ENCODE assay signal across 10 mouse cellular contexts in the genomic region with DNA sequence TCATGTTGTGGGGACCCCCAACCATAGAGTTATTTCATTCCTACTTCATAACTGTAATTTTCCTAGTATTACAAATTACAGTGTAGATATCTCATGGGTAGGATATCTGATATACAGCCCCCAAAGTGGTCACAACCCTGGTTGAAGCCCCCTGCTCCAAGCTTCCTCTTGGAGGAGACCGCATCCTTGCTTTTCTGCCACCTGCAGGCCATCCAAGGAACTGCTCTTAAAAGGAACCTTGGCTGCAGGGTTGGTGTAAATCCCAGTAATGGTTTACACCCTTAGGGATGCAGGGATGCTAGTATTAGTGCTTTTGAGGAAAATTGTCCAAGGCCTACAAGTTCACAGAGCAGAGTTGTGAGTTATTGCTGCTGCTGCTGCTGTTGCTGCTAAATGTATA. TPM values are rescaled to one million over a fixed set of nuclear protein-coding genes. Genes with fewer than 3 reads are reported as not detected.
DNase-seq lines count a peak whose midpoint lies in the region; ATAC-seq and TF ChIP-seq lines count a peak whose summit lies in the region.
"Had no signal": no experiment of that assay in that cellular context is flagged by ENCODE, and none has a peak within 500 bp of the region (broad histone marks: within the 10 kb centered on the region; RNA-seq: fewer than 3 reads in every experiment).

No protein-coding gene starts in this region.

- DNase-seq in cerebellum, adult 18-20 months: peak; percentile 63 to 73
- no peak for DNase-seq in cerebellum, adult 9-11 months
- no peak for DNase-seq in liver, adult 2 months (ENCODE audit: extremely low read depth, low read depth, low spot score)
- DNase-seq in liver, embryonic 11.5 days (ENCODE audit: low spot score): no peak
- DNase-seq in brain, adult 2 months (ENCODE audit: low read depth, low spot score): peak; percentile 63
- peak; percentile 78 for DNase-seq in heart, postnatal 4 days
- DNase-seq in lung, postnatal 10 days: peak; percentile 66
- DNase-seq in thymus, postnatal 36 days: peak; percentile 36 to 52

- H3K9me3 ChIP-seq in liver, embryonic 11.5 days (ENCODE audit: control insufficient read depth, low read length): no peaks in the 10 kb centered on the region

- peaks cover 24% of the 10 kb centered on the region for H3K4me1 ChIP-seq in liver, adult 2 months (ENCODE audit: control insufficient read depth, insufficient read depth, low read length)
- no peaks in the 10 kb centered on the region for H3K4me1 ChIP-seq in liver, embryonic 11.5 days (replicated peaks; ENCODE audit: control insufficient read depth, insufficient read depth, low read length)

- H3K27me3 ChIP-seq in liver, adult 2 months (ENCODE audit: control insufficient read depth, insufficient read depth, low read length): no peaks in the 10 kb centered on the region
- no peaks in the 10 kb centered on the region for H3K27me3 ChIP-seq in liver, embryonic 11.5 days (replicated peaks; ENCODE audit: control insufficient read depth, insufficient read depth, low read length)
- H3K27me3 ChIP-seq: Patski had no signal

- H3K36me3 ChIP-seq in liver, adult 2 months (ENCODE audit: control insufficient read depth, insufficient read depth, low read length): peaks cover 35% of the 10 kb centered on the region
- peaks cover 13% of the 10 kb centered on the region; the same call in 1 of the 2 replicates for H3K36me3 ChIP-seq in liver, embryonic 11.5 days (ENCODE audit: control insufficient read depth, insufficient read depth, low read length)

- H3K4me3 ChIP-seq in liver, adult 2 months (ENCODE audit: insufficient read depth, low read depth, low read length): no peak overlapping the region
- no peak overlapping the region for H3K4me3 ChIP-seq in liver, embryonic 11.5 days (ENCODE audit: low read depth, low read length)

- TF ChIP-seq POLR2A in liver, adult 2 months (IDR thresholded peaks at IDR 0.05; ENCODE audit: extremely low read depth, insufficient read depth, low read length): no peak

- no peak overlapping the region for H3K9ac ChIP-seq in liver, adult 2 months (ENCODE audit: low read depth, low read length)
- no peak overlapping the region for H3K9ac ChIP-seq in liver, embryonic 11.5 days (ENCODE audit: low read depth, low read length)

- H3K4me2 ChIP-seq in liver, embryonic 11.5 days: no peak overlapping the region

- TF ChIP-seq CTCF in liver, adult 2 months (IDR thresholded peaks at IDR 0.05; ENCODE audit: low read depth, low read length): peak; percentile 72

- H3K27ac ChIP-seq in liver, adult 2 months (replicated peaks; ENCODE audit: insufficient read depth, low read depth, low read length): no peak overlapping the region
- H3K27ac ChIP-seq in liver, embryonic 11.5 days (ENCODE audit: low read depth, low read length): no peak overlapping the region
- H3K27ac ChIP-seq: macrophage had no signal

- H3K79me2 ChIP-seq in liver, adult 2 months (ENCODE audit: control insufficient read depth, insufficient read depth, low read length): peaks cover 4% of the 10 kb centered on the region; the same call in 1 of the 2 replicates

- WGBS in liver, adult 2 months: 58% methylated on average over 1 of the region's 1 CpGs
- 65% methylated on average over 1 of the region's 1 CpGs for WGBS in liver, embryonic 11.5 days

- ATAC-seq in liver, embryonic 11.5 days (replicated peaks; ENCODE audit: low FRiP score): no peak
- ATAC-seq: Patski had no signal

RNA-seq across cellular contexts. Expression of a gene that starts 18.2 kb away (rescaled TPM):
- 163 and 201 TPM in 2 replicates for total RNA-seq in liver, adult 2 months (2014; rRNA removed)
- polyA plus RNA-seq in liver, adult 2 months (2012; rRNA removed): 196 and 218 TPM in 2 replicates
- 117 and 128 TPM in 2 replicates for polyA plus RNA-seq in liver, embryonic 11.5 days (2014; fragmentation: Nextera tagmentation; extraction: Ambion mirVana)
- 10 to 100 TPM; 33.6 to 36.3 TPM for total RNA-seq in heart, postnatal 4 days (2021)

RNA-seq across cellular contexts. Expression of a gene that starts 20.8 kb away (rescaled TPM):
- 63.5 and 65.6 TPM in 2 replicates for total RNA-seq in liver, adult 2 months (2014; rRNA removed)
- 18.5 and 19.8 TPM in 2 replicates for polyA plus RNA-seq in liver, adult 2 months (2012; rRNA removed)
- 13.4 and 14.5 TPM in 2 replicates for polyA plus RNA-seq in liver, embryonic 11.5 days (2014; fragmentation: Nextera tagmentation; extraction: Ambion mirVana)
- total RNA-seq in heart, postnatal 4 days (2021): 10 to 100 TPM; 15.6 to 16.5 TPM

RNA-seq across cellular contexts. Expression of a gene that starts 44.2 kb away (rescaled TPM):
- 8.5 and 11.2 TPM in 2 replicates for total RNA-seq in liver, adult 2 months (2014; rRNA removed)
- 8.8 and 10.6 TPM in 2 replicates for polyA plus RNA-seq in liver, adult 2 months (2012; rRNA removed)
- 57.9 and 64.9 TPM in 2 replicates for polyA plus RNA-seq in liver, embryonic 11.5 days (2014; fragmentation: Nextera tagmentation; extraction: Ambion mirVana)
- 10 to 100 TPM; 30.1 to 32.3 TPM for total RNA-seq in heart, postnatal 4 days (2021)

Comparison
In these comparisons a context has a peak if more than half of its experiments do, and no peak if none do; other contexts are left out.
1. DNase-seq: peak in cerebellum, adult 18-20 months (2 of 2), brain, adult 2 months (single experiment), heart, postnatal 4 days (single experiment), lung, postnatal 10 days (single experiment) and thymus, postnatal 36 days (2 of 2); none in cerebellum, adult 9-11 months (single experiment), liver, adult 2 months (single experiment) and liver, embryonic 11.5 days (single experiment).